Mouse (Mus musculus) frontal cortex, postnatal 36 days (tissue): ENCODE measurements around the gene Ethe1.

ENCODE experiments used
- DNase-seq, 2 experiments: peaks; one replicate each; pipeline ENCODE4 v3.0.0; 2022; ENCODE audit warnings: low spot score in 2 of 2

The Ethe1 gene

DNA sequence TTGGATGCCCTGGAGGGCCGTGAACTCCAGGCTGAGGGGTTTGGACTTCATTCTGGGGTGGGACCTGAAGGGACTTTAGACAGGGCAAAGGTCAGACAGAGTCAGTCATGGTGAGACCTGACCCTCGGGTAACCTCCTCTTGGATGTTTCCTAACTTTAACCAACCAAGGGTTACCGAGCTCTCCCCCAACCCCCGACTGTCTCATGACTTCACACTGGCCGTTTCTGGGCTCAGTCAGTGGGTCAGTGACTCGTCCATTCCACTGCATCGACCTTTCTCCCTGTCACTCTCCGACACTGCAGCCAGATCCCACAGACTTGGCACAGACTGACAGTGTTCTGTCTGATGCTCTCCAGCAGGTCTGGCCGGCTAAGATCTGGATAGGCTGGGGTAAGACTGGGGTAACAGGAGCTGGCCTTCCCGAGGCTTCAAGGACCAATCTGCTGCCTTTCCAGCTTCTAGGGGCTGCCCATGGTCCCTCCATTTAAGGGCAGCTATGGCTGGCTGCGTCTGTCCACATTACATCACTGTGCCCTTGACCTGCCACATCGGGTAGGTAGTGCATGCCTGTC, 13.0 kb upstream of the Ethe1 start:
- no peak for DNase-seq

DNA sequence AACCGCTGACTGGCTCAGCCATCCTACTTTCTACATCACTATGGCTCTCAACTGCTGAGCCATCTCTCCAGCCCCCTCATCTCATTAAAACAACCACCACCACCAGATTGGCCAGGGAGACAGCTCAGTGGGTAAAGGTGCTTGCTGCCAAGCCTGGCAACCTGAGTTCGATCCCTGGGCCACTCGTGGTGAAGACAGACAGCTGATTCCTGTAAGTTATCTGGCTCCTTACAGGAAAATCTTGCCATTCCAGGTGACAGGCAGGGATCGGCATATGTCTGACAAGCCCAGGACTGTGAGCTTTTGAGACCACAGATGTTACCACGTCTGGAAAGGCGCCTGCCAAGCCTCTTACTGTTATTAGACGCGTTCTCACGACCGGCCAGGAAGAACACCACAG, 9.5 kb upstream of the Ethe1 start:
- no peak for DNase-seq

DNA sequence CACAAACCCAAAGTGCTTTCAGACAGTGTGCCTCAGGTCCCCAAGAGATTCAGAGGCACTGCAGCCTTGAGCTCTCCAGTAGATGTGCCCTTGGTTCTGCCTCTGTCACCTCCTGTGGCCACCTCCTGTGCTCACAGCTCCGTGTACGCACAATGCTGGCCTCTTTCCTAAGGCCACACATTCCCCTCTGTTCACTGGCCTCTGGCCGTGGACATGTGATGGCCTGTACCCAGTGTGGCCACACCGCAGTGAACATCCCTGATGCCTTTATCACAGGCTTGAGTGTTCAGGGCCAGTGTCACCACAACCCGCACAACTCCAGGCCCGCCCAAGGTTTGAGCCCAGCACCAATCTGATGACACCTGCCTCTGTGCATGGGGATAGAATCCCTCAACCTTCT, 2.5 kb upstream of the Ethe1 start:
- no peak for DNase-seq

DNA sequence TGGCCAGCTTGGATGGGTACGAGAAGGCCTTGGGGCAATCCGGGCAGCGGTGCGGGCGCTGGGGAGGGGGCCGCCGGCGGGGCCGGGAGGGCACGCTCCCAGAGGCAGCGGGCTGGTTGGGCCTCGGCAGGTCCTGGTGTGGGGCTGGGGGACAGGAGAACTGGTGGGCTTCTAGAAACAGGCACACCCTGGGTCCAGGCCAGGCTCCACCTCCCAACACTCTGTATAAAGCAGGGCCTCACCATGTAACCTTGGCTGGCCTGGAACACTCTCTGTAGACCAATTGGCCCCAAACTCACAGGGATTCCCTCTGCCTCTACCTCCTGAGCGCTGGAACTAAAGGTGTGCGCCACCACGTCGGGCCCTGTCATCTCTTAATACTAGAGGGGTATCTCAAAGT, 1.3 kb upstream of the Ethe1 start:
- no peak for DNase-seq

DNA sequence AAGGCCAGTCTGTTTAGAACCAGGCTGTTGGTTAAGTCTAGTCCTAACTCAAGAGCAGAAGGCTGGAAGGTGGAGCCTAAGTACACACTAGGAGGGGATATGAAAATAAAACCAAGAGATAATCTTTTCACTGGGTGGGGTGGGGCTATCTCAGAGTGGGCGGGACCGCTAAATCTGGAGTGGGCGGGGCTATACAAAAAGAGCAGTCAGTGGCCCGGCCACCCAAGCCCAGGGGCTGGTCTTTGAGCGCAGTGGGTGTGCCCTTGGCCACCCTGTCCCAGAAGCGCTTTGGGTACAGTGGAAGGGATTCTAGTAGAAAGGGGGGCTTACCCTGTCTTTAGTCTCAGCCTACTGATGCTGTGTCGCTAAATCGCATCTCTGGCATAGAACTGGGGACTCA, 515 bp upstream of the Ethe1 start:
- no peak for DNase-seq

DNA sequence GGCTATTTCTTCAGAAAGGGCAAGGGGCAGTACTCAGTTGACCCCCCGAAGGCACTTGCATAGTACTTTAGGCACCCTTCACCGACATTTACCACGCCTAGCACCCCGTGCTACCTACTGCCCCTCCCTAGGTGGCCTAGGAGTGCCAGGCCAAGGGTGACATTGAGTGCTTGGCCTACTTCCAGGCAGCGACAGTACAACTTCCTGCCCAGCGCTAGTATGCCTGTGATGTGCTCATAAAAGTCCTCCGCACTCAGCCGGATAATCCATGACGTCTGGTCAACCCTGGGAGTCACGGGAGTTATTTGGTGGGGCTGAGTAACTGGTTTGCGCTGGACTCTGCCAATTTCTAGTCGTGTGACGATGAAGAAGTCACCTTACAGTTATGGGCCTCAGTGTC, 993 bp downstream of the Ethe1 start:
- DNase-seq = no peak

DNA sequence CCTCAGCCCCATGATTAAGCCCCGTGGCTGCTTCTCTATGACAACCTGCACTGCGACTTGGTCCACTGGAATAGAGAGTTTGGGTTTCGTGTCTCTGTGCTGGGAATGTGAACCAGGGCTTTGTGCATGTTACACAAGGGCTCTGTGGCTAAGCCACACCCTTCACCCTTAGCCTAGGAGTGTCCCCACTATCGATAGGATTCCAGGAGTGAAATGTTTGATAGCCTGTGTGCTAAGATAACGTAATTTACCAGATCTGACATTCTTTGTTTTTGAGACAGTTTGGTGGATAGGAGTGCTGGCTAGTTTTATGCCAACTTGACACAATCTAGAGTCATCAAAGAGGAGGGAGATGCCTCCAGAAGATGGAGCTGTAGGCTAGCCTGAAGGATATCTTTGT, 4.4 kb downstream of the Ethe1 start:
- no peak for DNase-seq

DNA sequence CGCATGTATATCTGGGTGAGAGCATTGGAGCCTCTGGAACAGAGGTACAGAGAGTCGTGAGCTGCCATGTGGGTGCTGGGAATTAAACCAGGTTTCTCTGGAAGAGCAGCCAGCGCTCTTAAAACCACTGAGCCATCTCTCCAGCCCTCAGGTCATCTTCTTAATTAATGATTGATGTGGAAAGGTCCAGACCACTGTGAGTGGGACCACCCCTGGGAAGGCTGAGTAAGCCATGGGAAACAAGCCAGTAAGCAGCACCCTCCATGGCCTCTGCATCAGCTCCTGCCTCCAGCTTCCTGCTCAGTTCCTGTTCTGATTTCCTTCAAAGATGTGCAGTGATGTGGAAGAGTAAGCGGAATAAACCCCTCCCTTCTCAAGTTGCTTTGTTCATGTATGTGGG, 4.8 kb downstream of the Ethe1 start:
- DNase-seq = no peak

DNA sequence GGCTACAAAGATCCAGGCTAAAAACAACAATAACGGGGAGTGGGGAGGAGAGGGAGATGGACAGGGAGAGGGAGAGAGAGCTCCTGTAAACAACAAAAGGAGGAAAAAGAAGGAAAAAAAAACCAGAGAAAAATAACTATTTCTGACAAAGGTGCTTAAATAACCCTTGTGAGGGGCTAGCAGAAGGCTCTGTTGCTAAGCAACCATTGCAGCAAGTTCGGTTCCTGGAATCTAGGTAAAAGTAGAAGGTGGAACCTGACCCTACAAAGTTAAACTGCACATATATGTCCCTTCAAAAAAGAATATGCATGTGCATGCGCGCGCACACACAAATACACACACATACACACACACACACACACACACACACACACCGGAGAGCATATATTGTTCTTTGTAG, 5.4 kb downstream of the Ethe1 start:
- DNase-seq = no peak

DNA sequence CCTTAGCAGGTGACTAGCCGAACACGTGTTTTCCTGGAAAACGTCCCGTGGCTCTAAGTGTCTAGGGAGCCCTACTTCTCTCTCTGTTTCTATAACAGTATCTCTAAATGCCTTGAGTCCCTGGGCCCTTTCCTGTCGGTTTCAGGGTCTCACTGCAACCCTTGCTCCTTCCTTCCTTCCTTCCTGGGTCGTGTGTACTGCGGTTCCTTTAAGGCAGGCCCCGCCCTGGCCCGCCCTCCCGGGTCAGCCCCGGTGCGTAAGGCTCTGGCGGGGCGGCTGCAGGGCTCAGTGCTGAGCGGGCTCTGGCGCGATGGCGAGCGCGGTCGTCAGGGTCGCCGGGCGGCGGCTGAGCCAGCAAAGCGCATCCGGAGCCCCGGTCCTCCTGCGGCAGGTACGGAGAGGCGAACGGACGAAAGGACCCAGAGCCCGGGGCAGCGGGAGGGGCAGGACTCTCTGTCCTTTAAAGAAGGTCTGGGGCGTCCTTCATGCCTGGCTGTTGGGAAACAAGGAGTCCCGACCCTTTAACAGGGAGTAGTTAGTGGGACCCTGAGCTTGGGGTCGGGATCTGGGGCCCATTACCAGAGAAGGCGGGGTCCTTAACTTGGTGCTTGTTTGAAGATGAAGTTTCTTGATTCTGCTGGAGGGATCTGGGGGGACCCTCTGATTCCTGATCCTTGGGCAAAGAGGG, 6.4 kb downstream of the Ethe1 start:
- peak; percentile 58 to 61 for DNase-seq

DNA sequence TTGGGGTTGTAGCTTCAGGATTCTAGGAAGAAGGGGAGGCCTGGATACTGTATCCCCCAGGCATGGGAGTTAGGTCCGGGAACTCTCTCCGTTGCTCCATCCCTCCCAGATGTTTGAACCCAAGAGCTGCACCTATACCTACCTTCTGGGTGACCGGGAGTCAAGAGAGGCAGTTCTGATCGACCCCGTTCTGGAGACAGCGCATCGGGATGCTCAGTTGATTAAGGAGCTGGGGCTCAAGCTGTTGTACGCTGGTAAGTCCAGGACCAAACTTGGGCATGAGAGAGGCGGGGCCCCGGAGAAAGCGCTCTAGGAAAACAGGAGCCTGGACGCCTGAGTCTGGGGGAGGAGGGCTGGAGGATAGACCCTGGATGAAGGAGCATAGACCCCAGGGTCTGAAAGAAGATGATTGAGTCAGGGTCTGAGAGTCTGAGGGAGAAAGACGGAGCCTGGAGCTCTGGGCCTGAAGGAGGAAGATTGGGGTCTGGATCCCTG, 7.0 kb downstream of the Ethe1 start:
- DNase-seq = no peak

DNA sequence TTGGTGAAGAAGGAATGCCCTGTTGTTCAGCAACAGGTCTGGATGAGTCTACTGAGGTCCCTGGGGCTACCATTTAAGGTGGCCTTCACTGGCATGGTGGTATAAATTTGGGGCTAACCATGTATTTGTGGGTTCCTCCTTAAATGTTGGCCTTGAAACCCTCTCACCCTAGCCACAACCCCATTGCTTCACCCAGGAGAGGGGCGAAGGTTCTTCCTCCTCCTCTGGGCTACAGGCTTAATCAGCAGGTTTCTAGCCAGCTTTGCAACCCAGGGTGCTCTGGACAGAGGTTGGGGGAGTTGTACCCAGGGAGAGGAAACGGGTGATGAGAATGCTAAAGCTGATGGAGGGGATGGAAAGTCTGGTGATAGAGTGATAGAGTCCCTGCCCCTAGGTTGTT, 8.1 kb downstream of the Ethe1 start:
- DNase-seq = no peak

DNA sequence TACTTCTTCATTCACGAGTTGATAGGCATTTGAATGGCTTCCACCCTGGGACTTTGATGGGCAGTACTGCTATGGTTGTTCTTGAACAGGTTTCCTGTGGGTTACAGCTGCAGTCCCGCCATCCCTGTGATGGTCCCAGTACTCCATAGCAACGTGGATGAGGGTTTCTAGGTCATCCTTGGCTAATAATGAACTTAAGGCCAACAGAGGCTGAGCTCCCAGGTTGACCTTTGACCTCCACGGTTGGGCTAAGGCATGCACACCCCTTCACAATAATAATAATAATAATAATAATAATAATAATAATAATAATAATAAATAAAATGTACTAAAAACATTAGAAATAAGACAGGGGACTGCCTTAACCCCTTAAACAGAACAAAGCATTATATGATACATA, 10.8 kb downstream of the Ethe1 start:
- no peak for DNase-seq

DNA sequence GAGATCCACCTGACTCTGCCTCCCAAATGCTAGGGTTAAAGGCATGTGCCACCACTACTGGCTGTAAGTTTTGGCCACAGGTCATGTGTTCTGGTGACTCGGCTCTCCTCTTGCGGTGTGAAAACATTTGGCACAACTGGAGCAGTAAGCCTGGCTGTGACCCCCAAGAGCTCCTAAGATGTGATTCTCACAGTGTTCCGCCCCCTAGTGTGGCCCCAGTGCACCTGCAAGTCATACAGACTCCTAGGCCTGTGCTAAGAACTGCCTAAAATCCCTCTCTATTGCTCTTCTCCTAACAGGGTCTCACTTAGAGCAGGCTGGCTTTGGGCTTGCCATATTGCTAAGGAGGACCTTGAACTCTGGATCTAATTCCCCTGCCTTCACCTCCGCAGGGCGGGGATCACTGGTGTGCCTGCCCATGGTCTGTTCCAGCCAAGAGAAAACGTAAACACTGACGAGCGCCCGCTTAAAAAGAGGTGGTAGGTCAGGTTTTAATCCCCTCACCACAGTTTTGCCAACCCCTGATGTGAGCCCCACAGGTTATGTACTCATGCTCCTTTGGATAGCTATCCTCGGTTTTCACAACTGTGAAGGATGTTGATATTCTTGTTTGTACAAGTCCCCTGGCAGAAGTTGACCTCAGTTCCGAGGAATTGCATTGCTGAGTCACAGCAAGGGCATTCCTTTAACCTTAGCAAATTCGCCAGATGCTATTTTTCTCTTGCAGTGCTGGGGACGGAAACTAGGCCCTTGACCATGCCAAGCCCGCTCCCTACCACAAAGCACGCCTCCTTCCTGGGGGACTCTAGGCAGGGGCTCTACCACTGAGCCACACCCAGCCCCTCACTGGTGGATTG, 12.1 kb downstream of the Ethe1 start:
- DNase-seq = no peak

DNA sequence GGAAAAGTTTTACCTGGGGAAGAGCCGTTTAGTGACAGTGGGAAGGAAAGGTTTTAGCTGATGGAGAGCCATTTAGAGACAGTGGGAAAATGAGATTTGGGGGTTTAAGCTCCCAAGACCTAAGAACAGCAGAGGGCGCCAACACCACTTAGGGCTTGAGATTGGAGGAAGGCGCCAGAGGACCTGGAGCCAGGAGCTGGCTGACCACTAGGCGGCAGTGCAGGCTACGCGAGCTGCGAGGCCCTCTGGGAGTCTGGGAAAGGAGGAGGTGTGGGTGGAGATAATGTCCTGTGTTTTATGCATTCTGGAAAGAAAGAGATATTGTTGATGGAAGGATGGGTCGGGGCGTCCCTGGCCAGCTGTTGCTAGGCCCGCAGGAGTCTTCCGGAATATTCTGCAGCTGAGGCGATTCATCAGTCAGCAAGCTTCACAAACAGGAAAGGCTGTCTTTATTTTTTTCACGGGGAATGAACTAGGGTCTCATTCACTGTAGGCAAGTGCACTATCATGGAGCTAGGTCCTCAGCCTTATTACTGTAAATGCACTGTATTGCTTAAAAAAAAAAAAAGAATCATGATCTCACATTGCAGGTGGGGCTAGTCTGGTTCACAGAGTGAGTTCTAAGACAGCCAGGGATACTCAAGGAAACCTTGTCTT, 13.7 kb downstream of the Ethe1 start:
- peak; percentile 96 to 97 for DNase-seq

DNA sequence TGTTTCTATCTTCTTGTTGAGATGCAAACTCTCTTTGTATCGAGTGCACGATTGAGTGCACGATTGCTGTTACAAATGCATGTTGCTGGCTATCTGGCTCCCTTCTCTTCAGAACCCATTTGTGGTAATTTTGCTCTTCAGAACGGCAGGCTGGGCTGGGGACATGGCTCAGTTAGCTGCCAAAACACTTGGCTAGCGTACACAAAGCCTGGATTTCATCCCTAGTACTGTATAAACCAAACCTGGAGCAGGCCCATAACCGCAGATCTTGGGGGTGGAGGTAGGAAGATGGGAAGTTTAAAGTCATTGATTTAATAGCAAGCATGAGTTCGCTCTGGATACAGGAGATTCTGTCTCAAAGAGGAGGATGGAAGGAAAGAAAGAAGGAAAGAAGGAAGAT, 18.2 kb downstream of the Ethe1 start:
- no peak for DNase-seq

DNA sequence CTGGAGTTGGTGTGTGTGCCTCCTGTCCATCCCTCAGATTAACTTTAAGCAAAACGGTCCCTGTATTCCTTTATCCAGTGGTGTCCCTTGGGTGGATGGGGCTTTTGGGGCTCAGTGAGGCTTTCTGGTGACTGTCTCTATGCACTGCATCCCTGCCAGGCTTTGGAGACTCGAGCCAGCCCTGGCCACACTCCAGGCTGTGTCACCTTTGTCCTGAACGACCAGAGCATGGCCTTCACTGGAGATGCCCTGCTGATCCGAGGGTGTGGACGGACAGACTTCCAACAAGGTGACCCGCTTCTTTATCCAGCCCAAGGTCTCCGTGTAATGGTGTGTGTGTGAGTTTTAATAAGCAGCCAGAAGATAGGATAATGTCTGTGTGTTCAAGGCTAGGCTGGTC, 18.7 kb downstream of the Ethe1 start:
- no peak for DNase-seq

DNA sequence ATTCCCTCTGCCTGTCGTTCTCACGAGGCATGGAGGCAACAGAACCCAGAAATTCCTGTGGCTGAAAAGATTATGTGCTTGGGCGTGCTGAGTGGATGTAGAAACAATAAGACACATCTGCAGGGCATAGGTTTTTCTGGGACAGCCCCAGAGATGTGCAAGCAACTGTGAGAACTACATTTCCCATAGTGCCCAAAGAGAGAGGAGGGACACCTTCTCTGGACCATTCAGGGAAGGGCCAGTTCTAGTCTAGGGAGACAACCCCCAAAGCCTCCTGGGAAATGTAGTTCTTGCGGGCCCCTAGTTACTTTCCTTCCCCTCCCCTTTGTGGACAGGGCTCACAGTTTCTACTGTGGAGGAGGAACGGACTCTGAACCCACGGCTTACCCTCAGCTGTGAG, 20.7 kb downstream of the Ethe1 start:
- DNase-seq = no peak

DNA sequence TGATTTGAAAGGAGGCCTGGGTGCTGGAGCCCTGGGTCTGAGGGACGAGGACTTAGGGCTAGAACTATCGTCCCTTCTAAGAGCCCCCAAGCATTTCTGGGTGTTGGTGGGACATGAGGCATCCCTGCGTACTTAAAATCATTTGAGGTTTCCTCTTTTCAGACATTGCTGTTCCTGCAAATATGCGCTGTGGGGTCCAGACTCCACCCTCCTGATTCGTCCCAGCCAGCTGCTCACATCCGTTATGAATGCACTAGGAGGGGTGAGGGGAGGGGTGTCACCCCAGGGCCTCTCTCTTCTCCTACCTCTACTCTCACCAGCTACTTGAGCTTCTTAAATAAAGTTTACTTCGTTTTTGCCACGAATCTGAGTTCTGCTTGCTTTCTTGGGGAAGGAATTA, 21.2 kb downstream of the Ethe1 start:
- no peak for DNase-seq

DNA sequence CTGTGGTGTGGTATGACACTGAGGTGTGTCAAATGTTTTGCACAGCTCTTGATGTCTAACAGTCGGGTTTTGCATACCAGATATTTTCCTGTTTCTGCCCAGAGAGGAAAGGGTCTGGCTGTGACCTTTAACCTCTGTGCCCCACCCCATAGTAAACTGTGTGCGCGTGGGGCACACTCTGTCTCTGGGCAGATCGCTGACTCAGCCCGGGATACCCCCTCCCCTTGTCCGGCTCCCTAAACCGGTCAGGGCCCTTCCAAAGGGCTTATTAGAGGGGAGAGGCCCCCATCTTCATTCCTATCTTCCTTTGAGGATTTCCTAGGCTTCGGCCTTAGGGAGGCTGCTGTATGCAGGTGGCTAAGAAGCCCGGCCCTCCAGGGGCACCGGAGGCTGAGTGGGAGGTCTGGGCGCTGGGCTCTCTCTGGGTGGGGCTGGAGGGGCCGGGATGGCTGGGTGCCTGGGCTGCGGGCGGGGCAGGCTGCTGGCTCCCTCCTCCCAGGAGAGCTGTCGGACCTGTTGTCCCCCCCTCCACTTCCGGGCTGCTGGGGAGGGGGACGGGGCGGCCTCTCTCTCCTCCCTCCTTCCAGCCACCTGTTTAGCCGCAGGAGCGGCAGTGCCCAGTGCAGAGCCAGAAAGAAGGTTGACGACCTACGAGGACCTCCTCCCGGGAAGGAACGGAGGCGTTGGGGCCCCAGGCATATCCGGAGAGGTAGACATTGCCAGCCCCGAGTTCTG, 23.0 kb downstream of the Ethe1 start, which contains the start of gene Phldb3:
TSS of gene Phldb3 (plus strand) at position 620 of the 735 bp plus-strand sequence.
- DNase-seq = no peak

DNA sequence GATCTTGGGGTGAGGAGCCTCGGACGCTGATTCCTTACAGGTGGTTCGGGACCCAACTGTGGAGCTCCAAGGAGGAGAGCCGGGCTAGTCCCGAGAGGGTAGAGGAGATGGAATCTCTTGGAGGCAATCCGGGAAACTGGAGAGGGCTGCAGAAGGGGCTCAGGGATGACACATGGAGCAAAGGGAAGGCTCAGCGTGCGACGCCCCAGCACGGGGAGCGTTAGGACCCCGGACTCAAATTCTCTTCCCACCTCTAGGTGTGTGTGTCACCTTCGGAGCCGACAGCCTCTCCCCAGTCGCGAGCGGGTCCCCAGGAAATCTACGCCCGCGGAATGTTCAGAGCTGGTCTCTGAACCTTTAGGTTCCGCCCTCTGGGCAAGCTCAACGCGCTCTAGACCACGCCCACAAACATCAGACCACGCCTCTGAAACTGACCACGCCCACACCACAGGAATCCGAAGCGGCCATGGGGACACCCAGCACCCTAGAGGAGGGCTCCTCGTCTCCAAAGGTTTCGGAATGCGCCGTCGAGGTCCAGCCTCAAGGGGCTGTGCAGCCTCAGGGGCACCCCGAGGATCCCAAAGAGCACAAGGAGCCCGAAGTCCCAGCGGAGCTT, 23.6 kb downstream of the Ethe1 start:
- DNase-seq = peak in 1 of 2 experiments; percentile 23
